Mouse (Mus musculus): Measurements from ENCODE around the gene Cyb561d1. TPM values are rescaled to one million over a fixed set of nuclear protein-coding genes. Genes with fewer than 3 reads are reported as not detected.
A peak's percentile ranks its signal among the peaks of the same experiment; 100 is the strongest.

Cyb561d1 gene
- polyA plus RNA-seq, 1 experiment from 2014 or later: 5.6 TPM

- peaks cover 27% of the 10 kb centered on the region for H3K4me1 ChIP-seq (replicated peaks)
- H3K9ac ChIP-seq (replicated peaks): no peak overlapping the region
- H3K27me3 ChIP-seq: no peaks in the 10 kb centered on the region
- H3K27ac ChIP-seq: no peak overlapping the region
- no peak for ATAC-seq
- 88% methylated on average over 8 of the region's 8 CpGs for WGBS
- H3K36me3 ChIP-seq: peaks cover 7% of the 10 kb centered on the region
- H3K4me3 ChIP-seq (replicated peaks): no peak overlapping the region
- no peak overlapping the region for H3K4me2 ChIP-seq (replicated peaks)
- H3K9me3 ChIP-seq: no peaks in the 10 kb centered on the region
These were observed 11.4 kb upstream of the Cyb561d1 start for GRCm38 (mm10) chr3:108212406-108212805.

GRCm38 (mm10) chr3:108211845-108212244, 10.8 kb upstream of the Cyb561d1 start:
- H3K4me2 ChIP-seq (replicated peaks): peak overlapping the region; percentile 57
- no peak overlapping the region for H3K27ac ChIP-seq
- 86% methylated on average over 6 of the region's 6 CpGs for WGBS
- H3K9me3 ChIP-seq: no peaks in the 10 kb centered on the region
- peak overlapping the region; percentile 57 for H3K4me3 ChIP-seq (replicated peaks)
- peaks cover 27% of the 10 kb centered on the region for H3K4me1 ChIP-seq (replicated peaks)
- H3K9ac ChIP-seq (replicated peaks): peak overlapping the region; percentile 89; the same call in 1 of the 2 replicates
- no peaks in the 10 kb centered on the region for H3K27me3 ChIP-seq
- peaks cover 12% of the 10 kb centered on the region for H3K36me3 ChIP-seq
- no peak for ATAC-seq

GRCm38 (mm10) chr3:108210771-108211139, 9.7 kb upstream of the Cyb561d1 start, which contains the start of gene Atxn7l2:
Gene Atxn7l2 (minus strand): TSS chr3:108210934.
- under 1% methylated on average over 14 of the region's 14 CpGs for WGBS
- Histone ChIP-seq H3K9me3 (no peaks in the 10 kb centered on the region), H3K27ac (peak within 1 kb of the TSS; percentile 97), H3K4me1 (replicated peaks) (peaks cover 27% of the 10 kb centered on the region), H3K27me3 (no peaks in the 10 kb centered on the region), H3K36me3 (peaks cover 23% of the 10 kb centered on the region), H3K9ac (replicated peaks) (peak within 1 kb of the TSS; percentile 89), H3K4me2 (replicated peaks) (peak within 1 kb of the TSS; percentile 70), H3K4me3 (replicated peaks) (peak within 1 kb of the TSS; percentile 57)
- ATAC-seq: peak; percentile 93

- Histone ChIP-seq H3K9ac (replicated peaks) (peak overlapping the region; percentile 89), H3K36me3 (peaks cover 29% of the 10 kb centered on the region), H3K4me1 (replicated peaks) (peaks cover 27% of the 10 kb centered on the region), H3K4me2 (replicated peaks) (peak overlapping the region; percentile 70), H3K9me3 (no peaks in the 10 kb centered on the region), H3K4me3 (replicated peaks) (peak overlapping the region; percentile 57), H3K27ac (peak overlapping the region; percentile 97), H3K27me3 (no peaks in the 10 kb centered on the region)
- under 1% methylated on average over 71 of the region's 72 CpGs for WGBS
- ATAC-seq: peak; percentile 96
These were observed 9.1 kb upstream of the Cyb561d1 start for GRCm38 (mm10) chr3:108209946-108210770.

GRCm38 (mm10) chr3:108209536-108209935, 8.5 kb upstream of the Cyb561d1 start:
- peak overlapping the region; percentile 97 for H3K27ac ChIP-seq
- 6% methylated on average over 8 of the region's 8 CpGs for WGBS
- ATAC-seq: peak; percentile 9

GRCm38 (mm10) chr3:108209001-108209400, 8.0 kb upstream of the Cyb561d1 start:
- H3K4me3 ChIP-seq (replicated peaks): peak overlapping the region; percentile 57
- no peaks in the 10 kb centered on the region for H3K9me3 ChIP-seq
- peaks cover 27% of the 10 kb centered on the region for H3K4me1 ChIP-seq (replicated peaks)
- ATAC-seq: no peak
- H3K9ac ChIP-seq (replicated peaks): peak overlapping the region; percentile 89
- peaks cover 39% of the 10 kb centered on the region for H3K36me3 ChIP-seq
- WGBS: 48% methylated on average over 3 of the region's 3 CpGs
- peak overlapping the region; percentile 70 for H3K4me2 ChIP-seq (replicated peaks)
- no peak overlapping the region for H3K27ac ChIP-seq
- H3K27me3 ChIP-seq: no peaks in the 10 kb centered on the region

More at GRCm38 (mm10) chr3:108209536-108209935, 8.5 kb upstream of the Cyb561d1 start:
- Histone ChIP-seq H3K9ac (replicated peaks) (peak overlapping the region; percentile 89), H3K4me1 (replicated peaks) (peaks cover 27% of the 10 kb centered on the region), H3K4me2 (replicated peaks) (peak overlapping the region; percentile 70), H3K36me3 (peaks cover 35% of the 10 kb centered on the region), H3K4me3 (replicated peaks) (peak overlapping the region; percentile 57), H3K9me3 (no peaks in the 10 kb centered on the region), H3K27me3 (no peaks in the 10 kb centered on the region)

- no peaks in the 10 kb centered on the region for H3K9me3 ChIP-seq
These were observed 5.8 kb upstream of the Cyb561d1 start for GRCm38 (mm10) chr3:108206731-108207375.

GRCm38 (mm10) chr3:108205601-108206000, 4.6 kb upstream of the Cyb561d1 start:
- no peak overlapping the region for H3K27ac ChIP-seq

More at GRCm38 (mm10) chr3:108206731-108207375, 5.8 kb upstream of the Cyb561d1 start:
- peaks cover 57% of the 10 kb centered on the region for H3K36me3 ChIP-seq
- ATAC-seq: no peak
- no peak overlapping the region for H3K27ac ChIP-seq
- no peak overlapping the region for H3K4me3 ChIP-seq (replicated peaks)
- H3K9ac ChIP-seq (replicated peaks): no peak overlapping the region
- H3K4me1 ChIP-seq (replicated peaks): peaks cover 22% of the 10 kb centered on the region
- WGBS: 95% methylated on average over 15 of the region's 15 CpGs
- no peaks in the 10 kb centered on the region for H3K27me3 ChIP-seq
- no peak overlapping the region for H3K4me2 ChIP-seq (replicated peaks)

GRCm38 (mm10) chr3:108204470-108204869, 3.5 kb upstream of the Cyb561d1 start:
- no peak for ATAC-seq
- Histone ChIP-seq H3K27me3 (no peaks in the 10 kb centered on the region), H3K4me2 (replicated peaks) (no peak overlapping the region), H3K9me3 (no peaks in the 10 kb centered on the region), H3K4me3 (replicated peaks) (no peak overlapping the region), H3K4me1 (replicated peaks) (peaks cover 35% of the 10 kb centered on the region), H3K36me3 (peaks cover 61% of the 10 kb centered on the region), H3K9ac (replicated peaks) (0 out of 2 replicates have a peak overlapping the region, but pooled peaks have one; percentile 29), H3K27ac (no peak overlapping the region)
- whole genome bisulfite sequencing: 89% methylated on average over 11 of the region's 11 CpGs

More at GRCm38 (mm10) chr3:108205601-108206000, 4.6 kb upstream of the Cyb561d1 start:
- no peak overlapping the region for H3K4me2 ChIP-seq (replicated peaks)
- H3K27me3 ChIP-seq: no peaks in the 10 kb centered on the region
- H3K9ac ChIP-seq (replicated peaks): no peak overlapping the region
- H3K9me3 ChIP-seq: no peaks in the 10 kb centered on the region
- H3K36me3 ChIP-seq: peaks cover 61% of the 10 kb centered on the region
- H3K4me3 ChIP-seq (replicated peaks): no peak overlapping the region
- H3K4me1 ChIP-seq (replicated peaks): peaks cover 28% of the 10 kb centered on the region
- no peak for ATAC-seq
- WGBS: 93% methylated on average over 8 of the region's 8 CpGs

- peaks cover 66% of the 10 kb centered on the region for H3K36me3 ChIP-seq
- H3K27ac ChIP-seq: no peak overlapping the region
- 0 out of 2 replicates have a peak, but pooled peaks have one; percentile 15 for ATAC-seq
- no peak overlapping the region for H3K4me3 ChIP-seq (replicated peaks)
- H3K27me3 ChIP-seq: no peaks in the 10 kb centered on the region
- H3K4me2 ChIP-seq (replicated peaks): no peak overlapping the region
- peaks cover 28% of the 10 kb centered on the region for H3K4me1 ChIP-seq (replicated peaks)
- no peak overlapping the region for H3K9ac ChIP-seq (replicated peaks)
- 77% methylated on average over 11 of the region's 11 CpGs for WGBS
- no peaks in the 10 kb centered on the region for H3K9me3 ChIP-seq
These were observed 2.8 kb upstream of the Cyb561d1 start for GRCm38 (mm10) chr3:108203621-108204325.

- 95% methylated on average over 13 of the region's 13 CpGs for WGBS
- ATAC-seq: no peak
These were observed 2.2 kb upstream of the Cyb561d1 start for GRCm38 (mm10) chr3:108203212-108203611.

More at GRCm38 (mm10) chr3:108203212-108203611, 2.2 kb upstream of the Cyb561d1 start:
- peaks cover 22% of the 10 kb centered on the region for H3K4me1 ChIP-seq (replicated peaks)
- no peak overlapping the region for H3K4me3 ChIP-seq (replicated peaks)
- H3K27ac ChIP-seq: no peak overlapping the region
- H3K4me2 ChIP-seq (replicated peaks): no peak overlapping the region
- H3K27me3 ChIP-seq: no peaks in the 10 kb centered on the region
- H3K9ac ChIP-seq (replicated peaks): no peak overlapping the region
- H3K36me3 ChIP-seq: peaks cover 68% of the 10 kb centered on the region
- no peaks in the 10 kb centered on the region for H3K9me3 ChIP-seq
